Mouse (Mus musculus): ENCODE measurements at regions not wholly inside any gene's neighbourhood (a gene's known extent, or its start where the extent isn't known, plus 50 kb on each side); places are given as distances from the start of the nearest gene placed in this dataset.

DNA sequence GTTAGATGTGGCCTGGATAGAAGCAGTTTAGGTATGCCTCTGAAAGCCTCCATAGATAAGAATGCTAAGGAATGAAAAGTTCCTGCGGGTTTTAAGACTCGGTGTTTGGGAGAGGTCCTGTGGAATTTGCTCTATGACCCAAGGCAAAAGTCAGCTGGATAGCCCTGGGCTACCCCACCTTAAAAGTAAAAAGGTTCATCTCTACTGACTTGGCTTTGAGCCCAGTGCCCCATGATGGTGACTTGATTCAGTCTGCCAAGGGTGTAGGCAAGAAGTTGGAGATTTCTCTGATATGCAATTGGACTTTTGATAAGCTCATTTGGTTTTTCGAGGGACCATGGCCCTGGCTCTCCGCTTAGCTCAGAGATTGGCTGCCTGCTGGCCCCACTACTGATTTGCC, 78.8 kb upstream of the Herc3 start:
- no peak for DNase-seq (ENCODE audit: low spot score in 2 of 2)

DNA sequence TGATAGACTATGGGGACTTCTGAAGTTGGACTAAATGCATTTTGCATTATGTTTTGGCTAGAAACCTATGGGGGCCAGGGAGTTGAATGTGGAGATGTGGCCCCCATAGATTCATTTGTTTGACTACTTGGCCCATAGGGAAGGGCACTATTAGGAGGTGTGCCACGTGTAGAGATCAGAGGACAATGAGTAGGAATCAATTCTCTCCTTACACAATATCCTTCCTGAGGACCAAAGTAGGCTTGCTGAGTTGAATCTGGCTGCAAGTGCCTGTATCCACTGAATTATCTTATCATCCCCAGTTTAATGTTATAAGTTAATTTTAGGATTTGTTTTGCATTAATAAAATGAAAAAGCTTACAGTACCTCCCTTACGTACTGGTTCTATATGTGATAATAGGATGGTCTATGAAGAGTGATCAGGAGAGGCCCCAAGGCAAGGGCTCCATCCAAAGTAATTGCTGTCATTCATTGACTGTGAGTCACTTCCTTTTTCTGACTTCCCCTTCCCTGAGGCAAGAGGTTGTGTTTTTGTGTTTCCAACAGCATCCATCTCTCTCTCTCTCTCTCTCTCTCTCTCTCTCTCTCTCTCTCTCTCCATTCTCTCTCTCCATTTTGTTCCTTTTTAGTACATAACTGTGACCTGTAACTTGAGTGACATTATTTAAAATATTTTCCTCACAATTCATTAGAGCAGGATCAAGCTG, 74.8 kb upstream of the Herc3 start:
- no peak for DNase-seq (ENCODE audit: low spot score in 2 of 2)

DNA sequence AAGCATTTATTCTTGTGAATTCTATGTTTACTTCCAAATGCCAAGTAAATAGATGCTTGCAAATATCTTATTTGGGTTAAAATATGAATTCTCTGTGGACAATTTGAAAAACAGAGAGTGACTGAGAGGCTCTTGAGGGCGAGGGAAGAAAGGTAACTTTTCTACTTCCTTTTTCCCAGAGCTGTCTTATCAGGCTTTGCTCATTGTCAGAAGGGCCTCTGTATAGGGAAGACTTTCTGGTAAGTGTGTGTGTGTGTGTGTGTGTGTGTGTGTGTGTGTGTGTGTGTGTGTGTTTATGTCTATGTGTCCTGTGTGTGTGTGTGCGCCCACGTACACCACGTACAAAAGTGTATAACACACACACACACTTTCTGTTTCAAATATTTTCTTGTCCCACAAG, 73.9 kb upstream of the Herc3 start:
- DNase-seq (ENCODE audit: low spot score in 2 of 2) = no peak

DNA sequence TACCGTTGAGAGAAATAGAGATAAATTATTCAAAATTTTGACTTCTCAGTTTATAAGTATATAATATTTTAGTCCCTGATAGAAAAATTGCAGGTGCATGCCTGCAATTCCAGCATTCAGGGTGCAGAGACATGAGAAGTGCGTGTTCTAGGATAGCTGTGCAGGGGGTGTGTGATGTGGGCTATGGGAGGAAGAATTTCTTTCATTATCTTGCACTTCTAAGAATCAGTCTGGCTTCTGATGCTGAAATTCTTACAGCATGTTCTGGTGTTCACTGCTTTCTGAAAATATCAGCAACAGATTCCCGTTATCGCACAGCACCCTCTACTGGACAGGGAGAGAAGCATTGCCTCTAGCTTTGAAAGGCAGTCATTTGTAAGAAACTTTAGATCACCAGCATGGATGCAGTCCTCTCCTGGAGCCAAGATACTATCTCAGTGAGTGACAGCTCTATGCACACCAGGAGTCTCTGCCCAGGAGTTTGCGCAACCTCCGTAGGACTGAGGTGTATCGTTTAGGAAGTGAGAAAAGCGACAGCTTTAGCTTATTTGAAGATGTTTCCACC, 60.5 kb upstream of the Herc3 start:
- DNase-seq (ENCODE audit: low spot score in 2 of 2) = peak; percentile 13 to 18

DNA sequence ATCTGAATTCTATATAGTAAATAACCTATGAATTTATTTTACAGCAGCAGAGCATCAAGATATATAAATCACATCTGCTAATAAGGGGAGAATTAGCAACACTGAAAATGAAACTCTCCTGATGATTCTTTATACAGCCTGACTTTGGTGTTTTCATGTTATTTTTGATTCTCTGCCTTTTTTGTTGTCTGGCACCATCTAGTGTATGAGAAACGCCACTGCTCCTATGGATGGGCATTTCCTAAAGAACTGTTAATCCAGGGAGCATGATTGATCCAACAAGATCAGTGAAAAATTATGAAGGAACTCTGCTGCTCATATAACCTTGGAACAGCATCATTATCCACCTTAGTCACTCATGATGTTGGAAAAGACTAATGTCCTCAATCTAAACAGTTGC, 59.3 kb upstream of the Herc3 start:
- DNase-seq (ENCODE audit: low spot score in 2 of 2) = no peak

All from gastrocnemius, adult 8-10 months (tissue).